Mouse (Mus musculus) CD4-positive naive resting alpha-beta T cell, adult 57 days (primary cell): ENCODE measurements around the gene Rps27. TPM values are rescaled to one million over a fixed set of nuclear protein-coding genes. Genes with fewer than 3 reads are reported as not detected.

ENCODE experiments used
- total RNA-seq: library from RNA; stranded (reverse); gene quantifications from one replicate; pipeline ENCODE4 v1.2.4, GENCODE M21; 2023

Gene Rps27
- 11,754 TPM for total RNA-seq

DNA sequence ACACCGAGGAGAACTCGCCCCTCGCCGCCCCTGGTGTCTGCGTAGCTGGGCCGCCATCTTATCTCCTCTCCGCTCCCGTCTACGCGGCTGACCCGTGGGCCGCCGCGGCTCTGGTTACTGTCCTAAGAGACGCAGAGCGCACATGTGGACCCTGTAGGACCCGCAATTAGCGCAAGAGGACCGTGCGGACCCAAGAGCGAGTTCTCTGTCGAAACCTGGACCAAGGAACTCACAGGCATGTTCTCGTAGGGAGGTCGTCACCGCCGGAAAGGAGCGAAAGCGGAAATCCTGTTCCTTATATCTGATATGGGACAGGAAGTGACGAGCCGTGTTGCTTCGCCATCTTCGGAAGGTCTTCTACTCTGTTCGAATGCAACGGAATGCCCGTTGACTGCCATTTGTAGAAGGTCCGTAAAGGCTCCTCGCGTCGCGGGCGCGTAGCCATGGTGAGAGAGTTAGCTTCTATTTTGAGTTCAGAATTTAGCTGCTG is at the start of gene Rps27, which contains the start of gene Rab13:
Rps27 (minus strand) TSS at position 275 of the 490 bp plus-strand sequence.
Rab13 (plus strand) TSS at position 319 of the 490 bp plus-strand sequence.

DNA sequence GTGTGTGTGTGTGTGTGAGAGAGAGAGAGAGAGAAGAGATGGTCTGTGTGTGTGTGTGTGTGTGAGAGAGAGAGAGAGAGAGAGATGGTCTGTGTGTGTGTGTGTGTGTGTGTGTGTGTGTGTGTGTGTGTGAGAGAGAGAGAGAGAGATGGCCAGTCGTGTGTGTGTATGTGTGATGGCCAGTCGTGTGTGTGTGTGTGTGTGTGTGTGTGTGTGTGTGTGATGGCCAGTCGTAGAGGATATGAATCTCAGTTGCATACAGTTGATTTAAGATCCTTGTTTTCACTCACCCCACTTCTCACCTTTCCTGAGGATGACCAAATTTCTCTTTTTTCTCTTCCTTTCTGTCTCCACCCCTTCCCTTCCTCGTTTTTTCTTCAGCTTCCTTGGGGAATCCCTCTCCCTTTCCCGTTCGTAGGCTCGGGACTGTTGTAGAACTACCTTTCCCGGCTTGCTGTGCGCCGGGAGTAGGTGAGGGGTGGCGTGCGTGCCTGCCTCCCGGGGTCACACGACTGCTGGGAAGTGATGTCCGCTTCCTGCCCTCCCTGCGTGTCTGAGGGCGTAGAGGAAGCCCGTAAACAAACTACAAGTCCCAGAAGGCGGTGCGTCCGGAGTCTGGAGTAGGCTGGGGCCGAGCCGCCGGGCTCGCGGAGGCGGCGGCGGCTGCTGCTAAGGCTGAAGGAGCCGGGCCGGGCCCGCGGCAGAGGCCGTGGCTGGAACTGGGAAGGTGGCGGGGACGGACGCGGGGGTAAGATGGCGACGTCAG is 40.4 kb upstream of the Rps27 start, which contains the start of gene Crtc2:
Crtc2 (plus strand) TSS at position 511 of the 766 bp plus-strand sequence.

DNA sequence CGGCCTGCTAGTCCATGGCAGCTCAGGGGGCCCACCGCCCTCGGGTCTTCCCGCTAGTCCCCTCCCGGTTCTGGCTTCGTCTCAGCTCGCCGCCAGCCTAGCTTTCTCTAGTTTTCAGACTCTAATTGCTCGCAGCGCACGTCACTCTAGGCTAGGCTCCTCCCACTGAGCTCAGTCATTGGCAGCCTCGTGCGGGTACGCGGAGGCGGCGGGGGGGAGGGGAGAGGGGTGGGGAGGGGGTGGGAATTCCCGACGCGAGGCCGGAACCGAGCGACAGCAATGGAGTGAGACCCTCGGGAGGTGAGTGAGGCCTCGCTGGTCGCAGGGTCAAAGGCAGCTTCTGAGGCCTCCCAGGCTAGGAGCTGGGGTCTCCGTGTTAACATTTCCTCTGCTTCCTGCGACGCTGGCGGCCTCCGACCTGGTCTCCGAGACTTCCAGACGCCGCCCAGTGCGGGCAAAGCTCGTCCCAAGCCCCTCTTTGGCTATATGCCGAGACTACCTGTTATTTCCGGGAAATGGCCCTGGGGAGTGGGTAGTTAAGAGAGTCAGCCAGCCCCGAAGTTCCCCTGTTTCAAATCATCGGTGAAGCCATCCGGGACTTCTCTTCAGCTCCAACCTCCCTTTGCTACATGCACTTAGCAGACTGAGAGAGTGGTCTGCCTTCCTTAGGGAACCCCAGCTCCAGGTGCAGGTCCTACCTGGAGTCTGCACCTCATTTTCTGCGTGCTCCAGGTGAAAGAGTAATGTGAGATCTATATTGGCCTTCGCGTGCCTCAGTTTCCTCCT is 34.7 kb upstream of the Rps27 start, which contains the start of gene Slc39a1:
Slc39a1 (plus strand) TSS at position 213 of the 786 bp plus-strand sequence.

DNA sequence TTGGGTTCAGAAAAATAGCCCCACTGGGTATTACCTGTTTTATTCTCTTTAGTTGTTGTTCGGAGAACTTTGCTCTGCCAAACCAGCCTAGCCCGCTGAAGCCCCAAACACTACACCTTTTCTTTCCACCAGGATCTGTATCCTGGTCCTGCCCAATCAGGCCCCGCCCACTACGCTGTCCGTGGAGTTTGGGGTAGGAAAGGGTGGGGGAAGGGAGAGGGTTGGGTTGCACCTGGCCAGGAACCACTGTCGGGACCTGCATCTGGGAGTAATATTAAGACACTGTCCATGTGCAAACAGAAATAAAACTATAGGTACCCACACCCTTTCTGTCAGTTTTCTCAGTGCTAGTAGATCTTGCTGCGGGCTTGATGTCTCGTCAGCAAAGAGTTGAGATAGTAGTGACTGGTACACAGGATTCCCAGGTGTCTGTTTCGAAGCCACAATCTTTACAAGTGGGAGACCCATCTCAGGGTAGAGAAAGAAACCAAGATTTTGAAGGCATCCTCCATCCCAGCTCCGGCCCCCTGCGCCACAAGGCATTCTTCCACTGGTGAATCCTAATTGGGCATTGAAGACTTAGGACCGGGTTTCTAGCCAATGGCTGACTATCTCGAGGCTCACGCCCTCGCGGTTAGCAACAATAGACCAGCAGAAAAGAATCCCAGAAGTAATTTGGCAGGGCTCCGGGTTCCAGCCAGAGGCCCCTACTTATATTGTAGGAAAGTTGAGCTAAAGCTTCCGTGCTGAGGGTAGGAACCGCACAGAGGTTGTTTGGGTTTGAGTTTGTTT is 29.7 kb upstream of the Rps27 start, which contains the start of gene Creb3l4:
Creb3l4 (minus strand) TSS at position 529 of the 792 bp plus-strand sequence.

DNA sequence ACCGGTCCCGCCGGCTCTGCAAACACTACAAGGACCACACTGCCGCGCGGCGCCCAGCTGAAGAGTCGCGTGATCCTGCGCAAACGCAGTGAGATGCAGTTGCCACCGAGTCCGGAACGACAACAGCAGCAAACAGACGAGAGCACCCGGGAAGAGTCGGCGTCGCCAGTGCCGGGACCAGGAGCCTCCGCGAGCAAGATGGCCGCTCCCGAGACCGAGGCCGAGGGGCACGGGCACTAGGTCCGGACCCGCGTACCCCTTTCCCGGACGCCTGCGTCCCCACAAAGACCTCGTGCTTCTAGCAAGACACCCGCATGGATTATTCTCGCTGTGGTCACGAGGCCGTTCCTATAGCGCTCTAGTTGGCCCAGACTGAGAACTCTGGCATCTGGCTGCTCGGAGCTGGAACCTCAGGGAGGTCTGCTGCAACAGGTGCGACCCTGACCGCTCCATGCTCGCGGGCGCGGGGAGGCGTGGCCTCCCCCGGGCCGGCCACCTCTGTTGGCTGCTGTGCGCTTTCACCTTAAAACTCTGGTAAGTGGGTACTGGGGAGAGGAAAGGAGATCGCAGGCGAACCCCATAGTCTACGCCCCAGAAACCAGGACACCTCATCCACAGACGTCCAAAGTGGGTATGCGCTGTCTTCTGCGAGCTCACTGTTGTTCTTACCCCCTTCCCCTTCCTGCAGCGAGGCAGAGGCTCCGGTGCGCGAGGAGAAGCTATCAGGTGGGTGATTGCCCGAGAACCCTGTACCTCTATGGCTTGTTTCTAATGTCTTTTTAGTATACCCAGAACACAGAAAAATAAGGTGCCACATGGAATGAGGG is 18.3 kb upstream of the Rps27 start, which contains the start of gene Jtb:
Jtb (plus strand) TSS at position 91 of the 827 bp plus-strand sequence.

Other genes starting within 250 kb of the Rps27 start
- 58.9 TPM for gene Hax1, start 214.9 kb downstream of the Rps27 start, total RNA-seq
- gene 4933434E20Rik, start 162.0 kb downstream of the Rps27 start, total RNA-seq: 96.2 TPM
- 246 TPM for gene Ubap2l, start 161.0 kb downstream of the Rps27 start, total RNA-seq
- 627 TPM for gene Tpm3, start 141.0 kb downstream of the Rps27 start, total RNA-seq
- gene Nup210l, start 109.5 kb downstream of the Rps27 start, total RNA-seq: 0.95 TPM
- 1.2 TPM for gene Rab13, start within 50 bp of the Rps27 start, total RNA-seq
- gene Jtb, start 17.9 kb upstream of the Rps27 start, total RNA-seq: 75.2 TPM
- gene Creb3l4, start 29.9 kb upstream of the Rps27 start, total RNA-seq: not detected
- gene Slc39a1, start 34.5 kb upstream of the Rps27 start, total RNA-seq: 22.3 TPM
- gene Crtc2, start 40.5 kb upstream of the Rps27 start, total RNA-seq: 123 TPM
- gene Dennd4b, start 51.5 kb upstream of the Rps27 start, total RNA-seq: 67.2 TPM
- gene Gatad2b, start 79.5 kb upstream of the Rps27 start, total RNA-seq: 122 TPM
- gene Slc27a3, start 176.3 kb upstream of the Rps27 start, total RNA-seq: 1.3 TPM
- 52.6 TPM for gene Ints3, start 220.0 kb upstream of the Rps27 start, total RNA-seq